Mouse (Mus musculus) adipocyte (in vitro differentiated cells): Measurements from ENCODE around the gene H2-Ob.
"Not testable (repeated sequence)": the region's sequence is repeated elsewhere in the genome, so short reads cannot be mapped to it uniquely, and the experiment has no call there.

ENCODE experiments used
- DNase-seq: peaks from one replicate; pipeline ENCODE4 v3.0.0-alpha.2; 2016; ENCODE audit warnings: low spot score

The H2-Ob gene

GRCm38 (mm10) chr17:34207866-34208265 is 30.8 kb upstream of the H2-Ob start:
- no peak for DNase-seq

GRCm38 (mm10) chr17:34208421-34208820 is 30.3 kb upstream of the H2-Ob start:
- no peak for DNase-seq

- no peak for DNase-seq
These were observed 29.0 kb upstream of the H2-Ob start for GRCm38 (mm10) chr17:34209680-34210079.

GRCm38 (mm10) chr17:34210599-34210998 is 28.1 kb upstream of the H2-Ob start:
- peak; percentile 16 for DNase-seq

- DNase-seq = no peak
These were observed 26.8 kb upstream of the H2-Ob start for GRCm38 (mm10) chr17:34211746-34212365.

- no peak for DNase-seq
These were observed 24.8 kb upstream of the H2-Ob start for GRCm38 (mm10) chr17:34213936-34214335.

GRCm38 (mm10) chr17:34215176-34215575 is 23.5 kb upstream of the H2-Ob start:
- no peak for DNase-seq

GRCm38 (mm10) chr17:34217216-34217928 is 21.3 kb upstream of the H2-Ob start:
- DNase-seq = no peak

- no peak for DNase-seq
These were observed 20.7 kb upstream of the H2-Ob start for GRCm38 (mm10) chr17:34217986-34218385.

GRCm38 (mm10) chr17:34218675-34219074 is 20.0 kb upstream of the H2-Ob start:
- DNase-seq = peak; percentile 60

GRCm38 (mm10) chr17:34219096-34219495 is 19.6 kb upstream of the H2-Ob start:
- DNase-seq = peak; percentile 41

- DNase-seq = not testable (repeated sequence)
These were observed 18.9 kb upstream of the H2-Ob start for GRCm38 (mm10) chr17:34219801-34220200.

GRCm38 (mm10) chr17:34220401-34220800 is 18.3 kb upstream of the H2-Ob start:
- not testable (repeated sequence) for DNase-seq

GRCm38 (mm10) chr17:34224816-34225215 is 13.9 kb upstream of the H2-Ob start:
- DNase-seq = no peak

- no peak for DNase-seq
These were observed 13.3 kb upstream of the H2-Ob start for GRCm38 (mm10) chr17:34225426-34225825.

GRCm38 (mm10) chr17:34225911-34226310 is 12.8 kb upstream of the H2-Ob start:
- DNase-seq = not testable (repeated sequence)

GRCm38 (mm10) chr17:34230971-34231370 is 7.7 kb upstream of the H2-Ob start:
- not testable (repeated sequence) for DNase-seq

GRCm38 (mm10) chr17:34232021-34232420 is 6.7 kb upstream of the H2-Ob start:
- DNase-seq = not testable (repeated sequence)

- DNase-seq = peak; percentile 80
These were observed 3.8 kb upstream of the H2-Ob start for GRCm38 (mm10) chr17:34234926-34235325.

- peak; percentile 79 for DNase-seq
These were observed 2.0 kb upstream of the H2-Ob start for GRCm38 (mm10) chr17:34236691-34237090.

GRCm38 (mm10) chr17:34237741-34238140 is 962 bp upstream of the H2-Ob start:
- DNase-seq = no peak

- DNase-seq = no peak
These were observed 918 bp downstream of the H2-Ob start for GRCm38 (mm10) chr17:34239601-34240041.

GRCm38 (mm10) chr17:34240366-34240765 is 1.7 kb downstream of the H2-Ob start:
- DNase-seq = no peak

- DNase-seq = no peak
These were observed 2.2 kb downstream of the H2-Ob start for GRCm38 (mm10) chr17:34240916-34241315.
